ENCODE assay signal across 19 mouse cellular contexts in the genomic region with DNA sequence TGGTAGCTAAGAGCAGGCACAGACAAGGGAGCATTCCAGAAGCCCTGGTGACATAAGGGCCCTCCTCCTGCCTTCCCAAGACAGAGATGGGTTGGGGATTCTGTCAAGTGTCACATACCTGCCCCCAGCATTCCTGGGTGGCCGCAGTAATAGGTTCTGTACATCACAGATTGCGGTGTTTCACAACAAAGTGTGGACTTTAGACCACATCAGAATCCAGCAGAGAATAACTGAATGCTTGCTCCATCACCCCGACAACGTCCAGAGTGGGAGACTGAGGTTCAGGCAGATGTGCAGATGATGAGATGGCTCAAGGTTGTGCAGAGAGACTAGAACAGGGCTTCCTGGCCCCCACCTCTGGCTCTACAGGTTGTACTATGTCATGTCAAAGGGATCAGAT. TPM values are rescaled to one million over a fixed set of nuclear protein-coding genes. Genes with fewer than 3 reads are reported as not detected.
A peak's percentile ranks its signal among the peaks of the same experiment; 100 is the strongest.
DNase-seq lines count a peak whose midpoint lies in the region; ATAC-seq and TF ChIP-seq lines count a peak whose summit lies in the region.
"Had no signal": no experiment of that assay in that cellular context is flagged by ENCODE, and none has a peak within 500 bp of the region (broad histone marks: within the 10 kb centered on the region; RNA-seq: fewer than 3 reads in every experiment).

No protein-coding gene starts in this region.

- H3K27ac ChIP-seq in kidney, embryonic 16.5 days (ENCODE audit: low read length), result peak overlapping the region; percentile 6; the same call in 1 of the 2 replicates
- peak overlapping the region; percentile 96 for H3K27ac ChIP-seq in intestine, embryonic 16.5 days (ENCODE audit: low read length)
- H3K27ac ChIP-seq in liver, embryonic 14.5 days, result no peak overlapping the region
- H3K27ac ChIP-seq in stomach, embryonic 16.5 days (ENCODE audit: low read length), result peak overlapping the region; percentile 72
- H3K27ac ChIP-seq: forebrain, embryonic 15.5 days; hindbrain, embryonic 10.5 days had no signal

- no peak for TF ChIP-seq EP300 in liver, embryonic 14.5 days (IDR thresholded peaks at IDR 0.05; ENCODE audit: low read depth)

- no peak for DNase-seq in kidney, postnatal 4 days
- no peak for DNase-seq in liver, embryonic 14.5 days (ENCODE audit: low read depth in 3 of 3, low spot score in 3 of 3)
- no peak for DNase-seq in embryo, embryonic 9.5 days (ENCODE audit: extremely low spot score)
- no peak for DNase-seq in right cerebral cortex, postnatal 25 days
- DNase-seq: B cell, adult 2 months; cerebellum, adult 18-20 months; cerebellum, postnatal 36 days; gastrocnemius, postnatal 36 days; lung, adult 18-20 months; lung, postnatal 14 days; midbrain, embryonic 14.5 days; right cerebral cortex, postnatal 14 days; thymus, postnatal 4 days had no signal

- no peaks in the 10 kb centered on the region for H3K36me3 ChIP-seq in kidney, embryonic 16.5 days (ENCODE audit: insufficient read depth, low read length)
- no peaks in the 10 kb centered on the region for H3K36me3 ChIP-seq in intestine, embryonic 16.5 days (ENCODE audit: control insufficient read depth, insufficient read depth, low read length)
- H3K36me3 ChIP-seq in liver, embryonic 14.5 days (replicated peaks; ENCODE audit: control insufficient read depth, insufficient read depth, low read depth), result no peaks in the 10 kb centered on the region
- no peaks in the 10 kb centered on the region for H3K36me3 ChIP-seq in stomach, embryonic 16.5 days (ENCODE audit: control insufficient read depth, insufficient read depth, low read length)
- H3K36me3 ChIP-seq: forebrain, embryonic 15.5 days; hindbrain, embryonic 10.5 days had no signal

- WGBS in kidney, embryonic 16.5 days, result 79% methylated on average over 4 of the region's 4 CpGs
- WGBS in intestine, embryonic 16.5 days, result 58% methylated on average over 4 of the region's 4 CpGs
- WGBS in liver, embryonic 14.5 days (ENCODE audit: insufficient replicate concordance), result 70% methylated on average over 4 of the region's 4 CpGs
- WGBS in stomach, embryonic 16.5 days, result 76% methylated on average over 4 of the region's 4 CpGs

- H3K27me3 ChIP-seq in kidney, embryonic 16.5 days (ENCODE audit: insufficient read depth, low read length), result no peaks in the 10 kb centered on the region
- H3K27me3 ChIP-seq in intestine, embryonic 16.5 days (replicated peaks; ENCODE audit: control insufficient read depth, insufficient read depth, low read length), result no peaks in the 10 kb centered on the region
- H3K27me3 ChIP-seq in liver, embryonic 14.5 days (ENCODE audit: control insufficient read depth, insufficient read depth, low read length), result no peaks in the 10 kb centered on the region
- no peaks in the 10 kb centered on the region for H3K27me3 ChIP-seq in stomach, embryonic 16.5 days (ENCODE audit: control insufficient read depth, insufficient read depth, low read length)
- H3K27me3 ChIP-seq: forebrain, embryonic 15.5 days had no signal

- peaks cover 35% of the 10 kb centered on the region for H3K4me1 ChIP-seq in kidney, embryonic 16.5 days (ENCODE audit: insufficient read depth, low read length)
- H3K4me1 ChIP-seq in intestine, embryonic 16.5 days (ENCODE audit: control insufficient read depth, insufficient read depth, low read length), result peaks cover 50% of the 10 kb centered on the region
- H3K4me1 ChIP-seq in liver, embryonic 14.5 days (replicated peaks; ENCODE audit: control insufficient read depth in 2 of 2, insufficient read depth in 2 of 2, low read length in 1 of 2), result peaks cover 29 to 53% of the 10 kb centered on the region in 2 experiments
- peaks cover 23% of the 10 kb centered on the region for H3K4me1 ChIP-seq in stomach, embryonic 16.5 days (ENCODE audit: control insufficient read depth, insufficient read depth, low read length)
- H3K4me1 ChIP-seq: forebrain, embryonic 15.5 days had no signal

- no peak for TF ChIP-seq CTCF in liver, embryonic 14.5 days (IDR thresholded peaks at IDR 0.05; ENCODE audit: low read depth)

- ATAC-seq in kidney, embryonic 16.5 days (ENCODE audit: low FRiP score, low TSS enrichment), result 0 out of 2 replicates have a peak, but pooled peaks have one; percentile 3
- ATAC-seq in intestine, embryonic 16.5 days, result peak; percentile 17
- ATAC-seq in liver, embryonic 14.5 days (ENCODE audit: insufficient read depth), result no peak; the same call in 1 of the 2 replicates
- no peak for ATAC-seq in stomach, embryonic 16.5 days (ENCODE audit: insufficient read depth, low FRiP score)
- ATAC-seq: forebrain, embryonic 15.5 days had no signal

- H3K4me2 ChIP-seq in kidney, embryonic 16.5 days (replicated peaks; ENCODE audit: low read depth, low read length), result no peak overlapping the region
- H3K4me2 ChIP-seq in intestine, embryonic 16.5 days (ENCODE audit: low read depth, low read length), result peak overlapping the region; percentile 48
- H3K4me2 ChIP-seq in liver, embryonic 14.5 days (ENCODE audit: low read depth), result peak overlapping the region; percentile 48
- no peak overlapping the region for H3K4me2 ChIP-seq in stomach, embryonic 16.5 days (ENCODE audit: low read depth, low read length)
- H3K4me2 ChIP-seq: forebrain, embryonic 15.5 days had no signal

- H3K9ac ChIP-seq in kidney, embryonic 16.5 days (replicated peaks; ENCODE audit: low read length), result no peak overlapping the region
- H3K9ac ChIP-seq in intestine, embryonic 16.5 days (ENCODE audit: low read depth, low read length), result peak overlapping the region; percentile 61
- H3K9ac ChIP-seq in liver, embryonic 14.5 days (replicated peaks), result no peak overlapping the region
- no peak overlapping the region for H3K9ac ChIP-seq in stomach, embryonic 16.5 days (ENCODE audit: low read length)
- H3K9ac ChIP-seq: forebrain, embryonic 15.5 days had no signal

- H3K4me3 ChIP-seq in kidney, embryonic 16.5 days (ENCODE audit: low read length), result no peak overlapping the region
- peak overlapping the region; percentile 11 for H3K4me3 ChIP-seq in intestine, embryonic 16.5 days (ENCODE audit: low read length)
- H3K4me3 ChIP-seq in liver, embryonic 14.5 days (ENCODE audit: insufficient read depth in 1 of 2, low read depth in 2 of 2, low read length in 2 of 2), result no peak overlapping the region
- H3K4me3 ChIP-seq in stomach, embryonic 16.5 days (replicated peaks; ENCODE audit: low read length), result no peak overlapping the region
- H3K4me3 ChIP-seq: forebrain, embryonic 15.5 days; hindbrain, embryonic 10.5 days; myocyte had no signal

- no peaks in the 10 kb centered on the region for H3K9me3 ChIP-seq in kidney, embryonic 16.5 days (ENCODE audit: low read length)
- no peaks in the 10 kb centered on the region for H3K9me3 ChIP-seq in intestine, embryonic 16.5 days (ENCODE audit: control insufficient read depth, low read length)
- H3K9me3 ChIP-seq in liver, embryonic 14.5 days (ENCODE audit: control insufficient read depth, low read length), result no peaks in the 10 kb centered on the region
- no peaks in the 10 kb centered on the region for H3K9me3 ChIP-seq in stomach, embryonic 16.5 days (replicated peaks; ENCODE audit: control insufficient read depth, low read length)
- H3K9me3 ChIP-seq: forebrain, embryonic 15.5 days; hindbrain, embryonic 10.5 days had no signal

RNA-seq across cellular contexts. Expression of a gene that starts 51.5 kb away (rescaled TPM):
- polyA plus RNA-seq in kidney, embryonic 16.5 days (2015; fragmentation: Nextera tagmentation; extraction: Ambion mirVana), result 9.5 and 11.4 TPM in 2 replicates
- 14.4 and 16.2 TPM in 2 replicates for polyA plus RNA-seq in intestine, embryonic 16.5 days (2015; fragmentation: Nextera tagmentation; extraction: Ambion mirVana)
- 22.7 and 27.3 TPM in 2 replicates for polyA plus RNA-seq in liver, embryonic 14.5 days (2012; rRNA removed)
- 9.9 and 11.6 TPM in 2 replicates for polyA plus RNA-seq in liver, embryonic 14.5 days (2014; fragmentation: Nextera tagmentation; extraction: Ambion mirVana)
- polyA plus RNA-seq in stomach, embryonic 16.5 days (2015; fragmentation: Nextera tagmentation; extraction: Ambion mirVana), result 12.7 and 14.5 TPM in 2 replicates

Comparison
In these comparisons a context has a peak if more than half of its experiments do, and no peak if none do; other contexts are left out.
1. ATAC-seq: peak in kidney, embryonic 16.5 days (single experiment) and intestine, embryonic 16.5 days (single experiment); none in liver, embryonic 14.5 days (single experiment) and stomach, embryonic 16.5 days (single experiment).
2. H3K4me2 ChIP-seq: peak in intestine, embryonic 16.5 days (single experiment) and liver, embryonic 14.5 days (single experiment); none in kidney, embryonic 16.5 days (single experiment) and stomach, embryonic 16.5 days (single experiment).